Mouse (Mus musculus): ENCODE data around the gene Cyp2d10. TPM values are rescaled to one million over a fixed set of nuclear protein-coding genes. Genes with fewer than 3 reads are reported as not detected.

Gene Cyp2d10
- polyA plus RNA-seq, 1 experiment = not detected

GRCm38 (mm10) chr15:82423471-82423870 lies 16.5 kb upstream of the Cyp2d10 start:
- Histone ChIP-seq H3K79me3 (ENCODE audit: low read depth) (no peaks in the 10 kb centered on the region), H3K36me3 (ENCODE audit: control insufficient read depth, insufficient read depth) (no peaks in the 10 kb centered on the region), H3K79me2 (ENCODE audit: control insufficient read depth, insufficient read depth) (no peaks in the 10 kb centered on the region), H3K27me3 (ENCODE audit: control insufficient read depth, insufficient read depth, insufficient read length) (no peaks in the 10 kb centered on the region), H3K4me3 (ENCODE audit: insufficient read depth, poor library complexity, severe bottlenecking) (no peak overlapping the region), H3ac (ENCODE audit: control insufficient read depth, insufficient read length, low read depth) (no peak overlapping the region)
- no peak for TF ChIP-seq CEBPB (IDR thresholded peaks at IDR 0.05; ENCODE audit: low read depth)
- TF ChIP-seq MYOG (IDR thresholded peaks at IDR 0.05; ENCODE audit: control insufficient read depth, extremely low read depth, insufficient read length) = no peak
- TF ChIP-seq CTCF (IDR thresholded peaks at IDR 0.05; ENCODE audit: control insufficient read depth, insufficient read depth, insufficient read length) = no peak
- no peak for TF ChIP-seq USF1 (IDR thresholded peaks at IDR 0.05; ENCODE audit: low read depth)
- no peak for TF ChIP-seq MYOD1 (IDR thresholded peaks at IDR 0.05; ENCODE audit: control insufficient read depth, insufficient read length, low read depth)
- TF ChIP-seq MAX (IDR thresholded peaks at IDR 0.05) = no peak
- no peak for TF ChIP-seq FOSL1 (IDR thresholded peaks at IDR 0.05; ENCODE audit: insufficient read depth, low read length, poor library complexity, severe bottlenecking)

- no peaks in the 10 kb centered on the region for H3K36me3 ChIP-seq (ENCODE audit: control insufficient read depth, insufficient read depth)
- H3K79me2 ChIP-seq (ENCODE audit: control insufficient read depth, insufficient read depth) = no peaks in the 10 kb centered on the region
- no peak for TF ChIP-seq CEBPB (IDR thresholded peaks at IDR 0.05; ENCODE audit: low read depth)
- TF ChIP-seq MYOG (IDR thresholded peaks at IDR 0.05; ENCODE audit: control insufficient read depth, extremely low read depth, insufficient read length) = no peak
- no peak for TF ChIP-seq CTCF (IDR thresholded peaks at IDR 0.05; ENCODE audit: control insufficient read depth, insufficient read depth, insufficient read length)
- no peaks in the 10 kb centered on the region for H3K79me3 ChIP-seq (ENCODE audit: low read depth)
- no peak overlapping the region for H3K4me3 ChIP-seq (ENCODE audit: insufficient read depth, poor library complexity, severe bottlenecking)
- H3K27me3 ChIP-seq (ENCODE audit: control insufficient read depth, insufficient read depth, insufficient read length) = no peaks in the 10 kb centered on the region
- no peak overlapping the region for H3ac ChIP-seq (ENCODE audit: control insufficient read depth, insufficient read length, low read depth)
Observed at GRCm38 (mm10) chr15:82422935-82423334, 15.9 kb upstream of the Cyp2d10 start.

- H3ac ChIP-seq (ENCODE audit: control insufficient read depth, insufficient read length, low read depth) = no peak overlapping the region
- no peak overlapping the region for H3K4me3 ChIP-seq (ENCODE audit: insufficient read depth, poor library complexity, severe bottlenecking)
- H3K79me3 ChIP-seq (ENCODE audit: low read depth) = no peaks in the 10 kb centered on the region
- H3K36me3 ChIP-seq (ENCODE audit: control insufficient read depth, insufficient read depth) = no peaks in the 10 kb centered on the region
- no peak for TF ChIP-seq FOSL1 (IDR thresholded peaks at IDR 0.05; ENCODE audit: insufficient read depth, low read length, poor library complexity, severe bottlenecking)
- TF ChIP-seq CTCF (IDR thresholded peaks at IDR 0.05; ENCODE audit: control insufficient read depth, insufficient read depth, insufficient read length) = no peak
- no peak for TF ChIP-seq MAX (IDR thresholded peaks at IDR 0.05)
- no peak for TF ChIP-seq CEBPB (IDR thresholded peaks at IDR 0.05; ENCODE audit: low read depth)
- TF ChIP-seq MYOG (IDR thresholded peaks at IDR 0.05; ENCODE audit: control insufficient read depth, extremely low read depth, insufficient read length) = no peak
- no peak for TF ChIP-seq USF1 (IDR thresholded peaks at IDR 0.05; ENCODE audit: low read depth)
- no peak for TF ChIP-seq MYOD1 (IDR thresholded peaks at IDR 0.05; ENCODE audit: control insufficient read depth, insufficient read length, low read depth)
- no peaks in the 10 kb centered on the region for H3K27me3 ChIP-seq (ENCODE audit: control insufficient read depth, insufficient read depth, insufficient read length)
- H3K79me2 ChIP-seq (ENCODE audit: control insufficient read depth, insufficient read depth) = no peaks in the 10 kb centered on the region
Observed at GRCm38 (mm10) chr15:82418616-82419015, 11.6 kb upstream of the Cyp2d10 start.

- no peak overlapping the region for H3ac ChIP-seq (ENCODE audit: control insufficient read depth, insufficient read length, low read depth)
- no peak for TF ChIP-seq CEBPB (IDR thresholded peaks at IDR 0.05; ENCODE audit: low read depth)
- peak; percentile 97 for TF ChIP-seq CTCF (IDR thresholded peaks at IDR 0.05; ENCODE audit: control insufficient read depth, insufficient read depth, insufficient read length)
- H3K79me3 ChIP-seq (ENCODE audit: low read depth) = no peaks in the 10 kb centered on the region
- no peak overlapping the region for H3K4me3 ChIP-seq (ENCODE audit: insufficient read depth, poor library complexity, severe bottlenecking)
- H3K36me3 ChIP-seq (ENCODE audit: control insufficient read depth, insufficient read depth) = no peaks in the 10 kb centered on the region
- no peaks in the 10 kb centered on the region for H3K79me2 ChIP-seq (ENCODE audit: control insufficient read depth, insufficient read depth)
- H3K27me3 ChIP-seq (ENCODE audit: control insufficient read depth, insufficient read depth, insufficient read length) = no peaks in the 10 kb centered on the region
Observed at GRCm38 (mm10) chr15:82416797-82417789, 10.1 kb upstream of the Cyp2d10 start.

- TF ChIP-seq MYOD1 (IDR thresholded peaks at IDR 0.05; ENCODE audit: control insufficient read depth, insufficient read length, low read depth) = no peak
- TF ChIP-seq FOSL1 (IDR thresholded peaks at IDR 0.05; ENCODE audit: insufficient read depth, low read length, poor library complexity, severe bottlenecking) = no peak
- TF ChIP-seq USF1 (IDR thresholded peaks at IDR 0.05; ENCODE audit: low read depth) = no peak
- TF ChIP-seq MAX (IDR thresholded peaks at IDR 0.05) = no peak
- TF ChIP-seq CTCF (IDR thresholded peaks at IDR 0.05; ENCODE audit: control insufficient read depth, insufficient read depth, insufficient read length) = no peak
- TF ChIP-seq MYOG (IDR thresholded peaks at IDR 0.05; ENCODE audit: control insufficient read depth, extremely low read depth, insufficient read length) = no peak
- no peaks in the 10 kb centered on the region for H3K79me3 ChIP-seq (ENCODE audit: low read depth)
Observed at GRCm38 (mm10) chr15:82407536-82407935, 541 bp upstream of the Cyp2d10 start.

GRCm38 (mm10) chr15:82404163-82404562 lies 2.8 kb downstream of the Cyp2d10 start:
- no peak overlapping the region for H3K4me3 ChIP-seq (ENCODE audit: insufficient read depth, poor library complexity, severe bottlenecking)
- H3K27me3 ChIP-seq (ENCODE audit: control insufficient read depth, insufficient read depth, insufficient read length) = peaks cover 4% of the 10 kb centered on the region
- H3K79me2 ChIP-seq (ENCODE audit: control insufficient read depth, insufficient read depth) = no peaks in the 10 kb centered on the region
- TF ChIP-seq CTCF (IDR thresholded peaks at IDR 0.05; ENCODE audit: control insufficient read depth, insufficient read depth, insufficient read length) = no peak
- TF ChIP-seq MYOG (IDR thresholded peaks at IDR 0.05; ENCODE audit: control insufficient read depth, extremely low read depth, insufficient read length) = no peak
- TF ChIP-seq CEBPB (IDR thresholded peaks at IDR 0.05; ENCODE audit: low read depth) = no peak
- TF ChIP-seq MAX (IDR thresholded peaks at IDR 0.05) = no peak
- TF ChIP-seq FOSL1 (IDR thresholded peaks at IDR 0.05; ENCODE audit: insufficient read depth, low read length, poor library complexity, severe bottlenecking) = no peak
- no peak for TF ChIP-seq USF1 (IDR thresholded peaks at IDR 0.05; ENCODE audit: low read depth)
- no peak for TF ChIP-seq MYOD1 (IDR thresholded peaks at IDR 0.05; ENCODE audit: control insufficient read depth, insufficient read length, low read depth)
- no peak overlapping the region for H3ac ChIP-seq (ENCODE audit: control insufficient read depth, insufficient read length, low read depth)
- no peaks in the 10 kb centered on the region for H3K79me3 ChIP-seq (ENCODE audit: low read depth)
- H3K36me3 ChIP-seq (ENCODE audit: control insufficient read depth, insufficient read depth) = no peaks in the 10 kb centered on the region

More at GRCm38 (mm10) chr15:82407536-82407935, 541 bp upstream of the Cyp2d10 start:
- Histone ChIP-seq H3K4me3 (ENCODE audit: insufficient read depth, poor library complexity, severe bottlenecking) (no peak overlapping the region), H3K36me3 (ENCODE audit: control insufficient read depth, insufficient read depth) (no peaks in the 10 kb centered on the region), H3K27me3 (ENCODE audit: control insufficient read depth, insufficient read depth, insufficient read length) (peaks cover 4% of the 10 kb centered on the region), H3ac (ENCODE audit: control insufficient read depth, insufficient read length, low read depth) (no peak overlapping the region), H3K79me2 (ENCODE audit: control insufficient read depth, insufficient read depth) (no peaks in the 10 kb centered on the region)
